Mouse (Mus musculus) thymus, postnatal 36 days (tissue): Measurements from ENCODE around the gene A730071L15Rik.

Experiments
- DNase-seq, 2 experiments: peaks; one replicate each; pipeline ENCODE4 v3.0.0; 2022; ENCODE audit warnings: mixed read lengths in 2 of 2

The A730071L15Rik gene

GRCm38 (mm10) chr11:6199410-6200086 lies at the start of gene A730071L15Rik:
A730071L15Rik (plus strand) TSS chr11:6200029.
- DNase-seq: no peak

GRCm38 (mm10) chr11:6152864-6153263 lies 47.0 kb upstream of the A730071L15Rik start:
- DNase-seq: no peak

- DNase-seq: peak; percentile 66 to 79
These were observed 45.6 kb upstream of the A730071L15Rik start for GRCm38 (mm10) chr11:6154211-6154701.

- no peak for DNase-seq
These were observed 43.2 kb upstream of the A730071L15Rik start for GRCm38 (mm10) chr11:6156651-6157050.

- no peak for DNase-seq
These were observed 42.7 kb upstream of the A730071L15Rik start for GRCm38 (mm10) chr11:6157119-6157518.

- no peak for DNase-seq
These were observed 41.3 kb upstream of the A730071L15Rik start for GRCm38 (mm10) chr11:6158515-6158914.

GRCm38 (mm10) chr11:6159704-6160275 lies 40.0 kb upstream of the A730071L15Rik start:
- DNase-seq: no peak

- no peak for DNase-seq
These were observed 39.1 kb upstream of the A730071L15Rik start for GRCm38 (mm10) chr11:6160663-6161271.

- no peak for DNase-seq
These were observed 38.3 kb upstream of the A730071L15Rik start for GRCm38 (mm10) chr11:6161549-6161948.

GRCm38 (mm10) chr11:6163062-6163461 lies 36.8 kb upstream of the A730071L15Rik start:
- DNase-seq: no peak

- DNase-seq: no peak
These were observed 36.1 kb upstream of the A730071L15Rik start for GRCm38 (mm10) chr11:6163706-6164105.

- no peak for DNase-seq
These were observed 35.0 kb upstream of the A730071L15Rik start for GRCm38 (mm10) chr11:6164781-6165180.

- DNase-seq: no peak
These were observed 34.3 kb upstream of the A730071L15Rik start for GRCm38 (mm10) chr11:6165391-6166081.

- no peak for DNase-seq
These were observed 33.5 kb upstream of the A730071L15Rik start for GRCm38 (mm10) chr11:6166351-6166750.

- DNase-seq: no peak
These were observed 30.7 kb upstream of the A730071L15Rik start for GRCm38 (mm10) chr11:6169041-6169663.

- no peak for DNase-seq
These were observed 25.1 kb upstream of the A730071L15Rik start for GRCm38 (mm10) chr11:6174719-6175118.

GRCm38 (mm10) chr11:6175506-6175905 lies 24.3 kb upstream of the A730071L15Rik start:
- no peak for DNase-seq

- DNase-seq: no peak
These were observed 21.9 kb upstream of the A730071L15Rik start for GRCm38 (mm10) chr11:6177781-6178420.

GRCm38 (mm10) chr11:6178673-6179166 lies 21.1 kb upstream of the A730071L15Rik start:
- DNase-seq: peak; percentile 73 to 77

- DNase-seq: peak; percentile 56
These were observed 20.6 kb upstream of the A730071L15Rik start for GRCm38 (mm10) chr11:6179194-6179593.

GRCm38 (mm10) chr11:6180811-6181399 lies 18.9 kb upstream of the A730071L15Rik start:
- DNase-seq: peak; percentile 45 to 65

GRCm38 (mm10) chr11:6183246-6183645 lies 16.6 kb upstream of the A730071L15Rik start:
- DNase-seq: peak; percentile 30 to 32
